Mouse (Mus musculus): ENCODE data around the gene Mad2l2. TPM values are rescaled to one million over a fixed set of nuclear protein-coding genes. Genes with fewer than 3 reads are reported as not detected.

Mad2l2 gene
- polyA plus RNA-seq, 1 experiment, result 28.7 TPM

DNA sequence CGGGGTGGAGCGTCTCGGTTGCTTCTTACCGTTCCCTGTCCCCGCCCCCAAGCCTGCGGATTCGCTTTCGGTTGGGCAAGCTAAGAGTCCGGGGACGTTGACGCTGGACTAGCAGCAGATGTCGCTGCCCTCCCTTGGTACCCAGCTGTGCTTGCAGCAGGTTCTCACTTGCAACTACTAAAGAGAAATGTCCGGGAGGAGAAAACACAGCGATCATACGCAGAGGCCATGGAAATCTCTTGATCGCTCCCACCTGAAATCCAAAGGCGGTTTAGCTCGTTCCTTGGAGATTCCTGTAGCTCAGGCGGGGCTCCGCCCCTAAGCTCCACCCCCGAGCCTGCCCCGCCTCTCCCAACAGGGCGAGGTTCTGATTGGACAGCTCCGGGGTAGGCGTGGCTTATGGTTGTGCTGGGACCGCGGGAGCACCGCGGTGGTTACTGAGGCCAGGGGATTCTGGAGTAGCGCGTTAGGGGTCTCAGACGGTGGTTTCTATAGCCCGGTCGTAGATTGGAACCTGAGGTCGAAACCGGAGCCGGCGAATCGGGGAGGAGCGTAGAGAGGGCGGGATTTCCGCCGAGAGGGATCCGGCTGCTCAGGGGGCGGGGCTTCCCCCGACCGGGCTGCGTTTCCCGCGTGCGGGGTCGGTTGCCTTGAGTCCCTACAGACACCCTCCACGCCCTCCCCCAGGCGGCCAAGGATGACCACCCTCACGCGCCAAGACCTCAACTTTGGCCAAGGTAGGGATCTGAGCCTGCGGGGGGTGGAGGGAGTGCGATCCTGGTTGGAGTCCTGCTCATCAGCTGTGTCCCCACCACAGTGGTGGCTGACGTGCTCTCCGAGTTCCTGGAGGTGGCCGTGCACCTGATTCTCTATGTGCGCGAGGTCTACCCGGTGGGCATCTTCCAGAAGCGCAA lies 10.2 kb downstream of the Mad2l2 start:
- peak; percentile 93 for DNase-seq (ENCODE audit: low spot score)

- no peak for DNase-seq (ENCODE audit: low spot score)
Observed at GRCm38 (mm10) chr4:148143721-148144120, 13.5 kb downstream of the Mad2l2 start.

DNA sequence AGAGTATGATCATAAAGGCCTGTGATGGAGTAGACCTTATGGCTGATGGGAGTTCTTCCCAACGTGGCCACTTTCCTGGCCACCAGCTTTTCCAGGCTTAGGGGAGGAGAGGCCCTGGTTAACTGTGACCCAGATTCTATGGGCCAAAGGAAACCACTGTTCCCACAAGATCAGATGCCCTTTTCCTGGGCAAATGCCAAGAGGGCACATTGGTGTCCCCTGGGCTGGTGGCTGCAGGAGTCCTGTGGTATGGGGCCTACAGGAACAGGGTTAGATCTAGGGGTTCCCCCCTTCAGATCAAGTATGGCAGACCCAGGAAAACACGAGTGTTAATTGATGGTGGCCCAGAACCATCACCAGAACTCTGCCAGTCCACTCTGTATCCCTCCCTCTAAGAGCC lies 17.5 kb downstream of the Mad2l2 start:
- no peak for DNase-seq (ENCODE audit: low spot score)

- DNase-seq (ENCODE audit: low spot score), result no peak
Observed at GRCm38 (mm10) chr4:148149540-148149939, 19.4 kb downstream of the Mad2l2 start.

DNA sequence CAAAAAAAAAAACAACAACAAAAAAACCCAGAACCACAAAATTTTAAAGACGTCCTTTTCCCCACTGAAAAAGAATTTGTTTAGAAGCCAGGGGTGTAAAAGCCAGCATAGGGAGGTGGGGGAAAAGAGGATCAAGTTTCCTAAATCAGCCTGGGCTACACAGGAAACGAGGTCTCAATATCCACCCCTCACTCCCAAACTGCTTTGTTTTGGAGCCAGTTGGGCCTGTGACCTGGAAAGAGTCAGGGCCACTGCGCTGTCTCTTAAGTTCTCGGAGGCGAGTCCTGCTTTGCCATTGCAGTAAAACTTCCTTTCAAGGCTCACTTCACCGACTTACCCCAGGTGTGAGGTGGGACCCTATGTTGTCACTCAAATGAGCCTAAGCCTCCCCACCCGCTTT lies 20.1 kb downstream of the Mad2l2 start:
- no peak for DNase-seq (ENCODE audit: low spot score)

DNA sequence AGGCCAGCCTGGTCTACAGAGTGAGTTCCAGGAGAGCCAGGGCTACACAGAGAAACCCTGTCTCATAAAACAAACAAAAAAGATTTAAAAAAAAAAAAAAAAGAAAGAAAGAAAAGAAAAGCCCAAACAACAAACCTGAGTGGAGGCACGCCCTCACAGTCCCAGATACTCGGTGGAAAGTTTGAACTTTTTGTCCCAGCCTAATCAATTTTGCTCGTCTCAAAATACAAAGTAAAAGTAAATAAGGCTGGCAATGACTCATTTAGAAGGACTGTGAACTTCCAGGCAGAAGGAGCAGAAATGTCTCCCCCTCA lies 20.7 kb downstream of the Mad2l2 start:
- DNase-seq (ENCODE audit: low spot score), result no peak

DNA sequence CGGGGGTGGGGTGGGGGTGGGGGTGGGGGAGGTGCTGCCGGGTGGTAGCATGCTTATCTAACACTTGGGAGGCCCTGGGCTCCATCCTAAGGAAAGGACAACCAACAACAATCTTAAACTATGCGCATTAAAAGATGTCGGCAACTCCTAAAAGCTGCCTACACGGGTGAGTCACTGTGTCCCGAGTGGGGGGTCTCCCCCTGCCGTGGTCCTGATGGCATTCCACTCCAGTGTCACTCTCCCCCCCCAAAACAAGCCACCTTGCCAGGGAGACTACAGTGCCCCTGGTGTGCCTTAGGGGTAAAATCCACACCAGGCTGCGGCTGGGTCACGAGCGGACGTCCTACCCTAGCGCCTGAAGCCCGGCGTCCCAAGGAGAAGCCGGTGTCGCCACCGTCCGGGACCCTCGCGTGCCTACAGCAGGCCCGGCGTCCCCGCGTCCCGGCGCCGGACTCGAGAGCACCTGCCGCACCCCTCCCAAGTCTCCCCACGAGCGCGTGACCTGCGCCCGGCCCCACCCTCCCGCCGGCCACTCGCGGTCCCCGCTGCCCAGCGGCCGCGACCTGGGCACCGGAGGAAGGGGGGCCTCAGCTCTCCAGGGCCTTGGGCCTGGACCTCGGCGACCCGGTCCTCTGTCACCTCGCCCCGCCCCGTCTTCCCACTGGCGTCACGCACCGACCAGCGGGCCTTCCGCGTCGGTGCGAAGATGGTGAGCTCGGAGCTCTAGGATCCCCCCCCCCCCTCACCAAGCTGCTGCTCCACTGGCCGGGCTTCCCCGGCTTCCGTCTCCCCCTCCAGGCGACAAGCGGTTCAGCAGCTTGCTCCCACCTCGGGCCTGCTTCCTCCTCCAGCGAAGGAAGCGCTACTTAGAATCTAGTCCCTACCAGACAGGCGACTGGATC lies 21.3 kb downstream of the Mad2l2 start, which contains the start of gene Fbxo6:
Gene Fbxo6, minus strand, starts transcription at position 874 of the 902 bp plus-strand sequence.
- peak; percentile 82 for DNase-seq (ENCODE audit: low spot score)

GRCm38 (mm10) chr4:148152547-148152946 lies 22.4 kb downstream of the Mad2l2 start:
- DNase-seq (ENCODE audit: low spot score), result no peak

DNA sequence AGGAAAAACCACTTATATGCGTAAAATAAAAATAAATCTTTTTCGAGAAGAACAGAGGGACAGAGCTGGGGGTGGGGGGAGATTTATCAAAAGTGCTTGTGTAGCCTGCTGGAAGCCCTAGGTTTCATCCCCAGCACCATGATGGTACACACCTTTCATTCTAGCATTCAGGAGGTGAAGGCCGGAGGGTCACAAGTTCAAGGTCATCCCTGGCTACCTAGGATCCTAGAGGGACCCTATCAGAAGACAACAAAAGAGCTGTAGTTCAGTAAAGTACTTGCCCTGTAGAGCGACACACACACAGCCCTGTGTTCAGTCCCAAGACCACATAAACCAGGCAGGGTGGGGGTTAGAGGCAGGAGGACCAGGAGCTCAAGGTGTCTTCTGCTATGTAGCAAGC lies 23.8 kb downstream of the Mad2l2 start:
- no peak for DNase-seq (ENCODE audit: low spot score)

GRCm38 (mm10) chr4:148154982-148155381 lies 24.8 kb downstream of the Mad2l2 start:
- no peak for DNase-seq (ENCODE audit: low spot score)

DNA sequence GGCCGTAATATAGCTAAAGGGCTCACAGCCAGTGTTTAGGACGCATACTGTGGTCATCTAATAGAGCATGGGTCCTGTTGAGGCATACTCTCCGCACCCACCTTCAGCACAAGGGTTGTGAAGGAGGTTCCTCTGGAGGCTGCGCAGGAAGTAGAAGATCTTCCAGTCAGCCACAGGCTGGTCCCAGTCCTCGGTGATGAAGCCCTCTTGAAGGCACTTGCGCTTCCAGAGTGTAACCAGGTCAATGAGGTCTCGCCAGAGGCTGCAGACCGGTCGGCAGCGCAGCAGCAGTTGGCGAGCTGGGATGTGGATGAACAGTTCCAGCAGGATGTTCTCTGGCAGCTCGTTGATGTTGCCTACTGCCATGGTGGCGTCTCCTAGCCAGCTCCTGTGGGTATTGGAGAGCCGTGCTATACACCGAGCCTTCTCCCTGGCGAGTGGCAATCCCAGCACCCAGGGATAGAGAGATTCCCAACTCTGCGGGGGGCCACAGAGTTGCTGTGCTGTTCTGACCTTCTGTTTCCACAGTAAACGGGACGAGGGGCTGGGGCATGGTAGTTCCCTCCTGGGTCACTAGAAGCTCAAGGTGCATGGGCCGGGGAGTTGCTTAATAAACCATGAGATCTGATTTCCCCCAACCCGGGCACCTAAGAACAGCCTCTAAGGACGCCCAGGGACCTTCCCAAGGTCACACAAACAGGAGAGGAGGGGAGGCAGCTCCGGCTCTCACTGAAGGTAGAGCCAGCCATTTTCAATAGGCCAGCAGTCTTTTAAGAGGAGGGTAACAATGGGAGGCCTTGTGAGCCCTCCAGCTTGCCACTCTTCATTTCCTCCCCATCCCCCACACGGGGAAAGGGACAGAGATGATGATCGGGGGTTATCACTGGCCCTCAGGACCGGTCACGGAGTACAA lies 28.5 kb downstream of the Mad2l2 start:
- no peak for DNase-seq (ENCODE audit: low spot score)

DNA sequence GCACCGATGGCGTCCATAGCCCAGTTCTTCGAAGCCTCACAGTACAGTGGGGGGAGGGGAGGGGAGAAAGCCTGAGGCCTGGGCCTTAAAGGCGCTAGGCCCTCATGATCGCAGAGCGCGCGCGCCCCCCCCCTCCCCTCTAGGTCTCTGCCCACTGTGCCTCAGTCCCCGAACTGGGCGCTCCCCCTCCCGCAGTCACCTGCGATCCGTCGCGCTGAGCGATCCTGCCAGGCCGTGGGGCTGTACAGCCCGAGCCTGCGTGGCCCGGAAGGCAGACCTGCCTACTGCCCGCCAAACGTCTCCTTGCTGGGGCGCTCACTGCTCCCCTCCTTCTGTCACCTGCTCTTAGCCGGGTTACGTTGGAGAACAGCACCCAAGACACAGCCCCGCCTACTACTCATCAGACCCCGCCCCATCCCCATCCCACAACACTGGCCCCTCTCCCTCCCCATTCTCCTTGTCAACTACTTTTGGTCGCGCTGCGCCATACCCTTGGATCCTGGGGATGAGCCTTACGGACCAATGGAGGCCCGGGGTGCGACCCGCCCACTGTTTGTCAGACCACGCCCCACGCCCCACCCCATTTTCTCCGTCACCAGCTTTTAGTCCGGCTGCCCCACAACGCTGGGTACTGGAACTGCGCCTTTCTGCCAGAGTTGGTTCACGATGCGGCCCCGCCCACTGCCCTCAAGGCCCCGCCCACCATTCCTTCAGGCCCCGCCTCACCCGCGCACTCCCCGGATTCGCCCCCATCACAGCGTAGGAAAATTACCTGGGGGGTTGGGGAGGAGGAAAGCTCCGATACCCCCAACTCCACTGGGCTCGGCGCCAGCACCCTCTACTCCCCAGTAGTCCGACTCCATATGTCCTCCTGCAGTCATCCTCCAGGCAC lies 29.6 kb downstream of the Mad2l2 start:
- peak; percentile 77 for DNase-seq (ENCODE audit: low spot score)

DNA sequence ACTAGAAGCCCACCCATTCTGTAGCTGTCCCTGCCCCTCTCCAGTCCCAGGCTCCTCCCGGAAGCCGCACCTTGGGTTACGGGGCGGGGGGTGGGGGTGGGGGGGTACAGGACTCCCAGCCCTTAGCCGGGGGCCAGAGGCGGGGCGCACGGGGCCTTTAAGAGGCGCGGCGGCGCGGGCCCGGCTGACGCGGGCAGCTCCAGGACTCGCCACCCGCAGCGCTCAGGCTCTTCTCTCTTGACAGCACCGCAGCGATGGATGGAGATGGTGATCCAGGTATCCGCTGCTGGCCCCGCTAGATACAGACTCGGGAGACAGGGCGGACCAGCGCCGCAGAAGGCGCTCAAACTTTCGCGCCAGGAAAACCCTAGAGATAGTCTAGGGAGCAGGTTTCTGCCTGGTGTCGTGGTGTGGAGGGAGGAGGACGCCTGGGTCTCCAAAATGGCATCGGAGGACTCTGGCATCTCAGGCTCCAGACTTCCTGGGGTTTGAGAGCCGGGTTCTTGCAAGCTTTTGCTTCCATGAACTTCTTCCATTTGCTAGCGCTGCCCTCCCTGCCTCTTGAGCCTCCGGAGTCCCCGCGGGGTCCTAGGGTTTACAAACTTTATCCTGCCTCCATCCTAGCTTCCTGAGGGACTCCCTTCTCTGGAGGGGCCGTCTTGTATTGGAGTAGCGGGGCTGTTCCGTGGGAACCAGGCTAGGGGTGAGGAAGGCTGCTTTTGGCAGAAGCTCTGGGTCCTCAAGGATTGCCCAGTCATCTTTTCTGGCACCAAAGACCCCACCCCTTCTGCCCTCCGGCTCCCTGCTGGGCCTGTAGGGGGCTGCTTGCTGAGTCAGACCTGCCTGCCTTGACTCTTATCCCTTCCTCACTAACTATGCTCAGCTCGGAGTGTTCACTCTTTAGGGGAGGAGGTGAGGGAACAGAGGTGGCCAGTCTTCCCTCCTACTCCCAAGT lies 30.5 kb downstream of the Mad2l2 start, which contains the start of the genes Fbxo44 and Fbxo2:
Gene Fbxo44, minus strand, starts transcription at position 47 of the 955 bp plus-strand sequence.
Gene Fbxo2, plus strand, starts transcription at position 186 of the 955 bp plus-strand sequence.
- DNase-seq (ENCODE audit: low spot score), result no peak

DNA sequence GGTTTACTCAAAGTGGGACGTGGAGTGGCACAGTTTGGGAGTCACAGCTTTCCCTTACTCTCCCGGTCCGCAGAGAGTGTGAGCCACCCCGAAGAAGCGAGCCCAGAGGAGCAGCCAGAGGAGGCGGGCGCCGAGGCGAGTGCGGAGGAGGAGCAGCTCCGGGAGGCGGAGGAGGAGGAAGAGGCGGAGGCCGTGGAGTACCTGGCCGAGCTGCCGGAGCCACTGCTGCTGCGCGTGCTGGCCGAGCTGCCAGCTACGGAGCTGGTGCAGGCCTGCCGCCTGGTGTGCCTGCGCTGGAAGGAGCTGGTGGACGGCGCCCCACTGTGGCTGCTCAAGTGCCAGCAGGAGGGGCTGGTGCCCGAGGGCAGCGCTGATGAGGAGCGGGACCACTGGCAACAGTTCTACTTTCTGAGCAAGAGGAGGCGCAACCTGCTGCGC lies 33.8 kb downstream of the Mad2l2 start:
- DNase-seq (ENCODE audit: low spot score), result peak; percentile 66

DNA sequence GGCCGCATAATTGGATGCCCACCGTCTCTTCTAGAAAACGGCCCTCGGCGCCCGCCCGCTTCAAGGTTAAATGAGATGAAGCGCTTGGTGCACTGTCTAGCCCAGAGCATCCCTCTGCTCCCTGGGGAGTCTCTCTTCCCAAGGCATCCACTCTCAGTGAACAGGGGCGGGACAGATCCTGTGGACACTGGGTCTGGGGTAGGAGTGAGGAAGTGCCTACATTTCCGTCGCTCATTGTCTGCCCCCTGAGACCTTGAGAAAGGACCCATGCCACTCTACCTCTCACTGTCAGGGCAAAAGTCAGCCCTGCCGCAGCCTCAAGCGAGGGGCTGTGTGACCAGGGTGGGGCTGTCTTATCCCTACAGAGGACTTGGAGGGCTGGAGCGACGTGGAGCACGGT lies 34.3 kb downstream of the Mad2l2 start:
- DNase-seq (ENCODE audit: low spot score), result no peak

- no peak for DNase-seq (ENCODE audit: low spot score)
Observed at GRCm38 (mm10) chr4:148165551-148165950, 35.4 kb downstream of the Mad2l2 start.

DNA sequence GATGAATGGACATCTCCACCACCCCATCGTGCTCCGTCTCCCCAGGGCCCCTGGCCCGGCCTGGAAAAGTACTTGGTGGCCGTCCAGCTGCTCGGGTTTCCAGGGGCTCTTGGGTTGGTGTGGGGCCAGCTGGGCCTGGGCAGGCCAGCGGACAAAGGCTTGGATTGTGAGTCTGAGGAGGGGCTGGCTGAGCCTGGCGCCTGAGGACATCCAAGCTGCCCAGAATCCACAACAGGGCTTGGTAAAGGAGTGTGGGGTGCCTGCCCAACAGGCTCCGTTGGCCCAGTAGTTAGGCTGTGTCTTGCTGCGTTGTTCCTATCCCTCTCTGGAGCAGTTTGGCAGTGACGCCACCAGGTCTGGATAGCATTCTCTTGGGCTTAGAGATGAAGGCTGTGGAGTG lies 36.2 kb downstream of the Mad2l2 start:
- no peak for DNase-seq (ENCODE audit: low spot score)

DNA sequence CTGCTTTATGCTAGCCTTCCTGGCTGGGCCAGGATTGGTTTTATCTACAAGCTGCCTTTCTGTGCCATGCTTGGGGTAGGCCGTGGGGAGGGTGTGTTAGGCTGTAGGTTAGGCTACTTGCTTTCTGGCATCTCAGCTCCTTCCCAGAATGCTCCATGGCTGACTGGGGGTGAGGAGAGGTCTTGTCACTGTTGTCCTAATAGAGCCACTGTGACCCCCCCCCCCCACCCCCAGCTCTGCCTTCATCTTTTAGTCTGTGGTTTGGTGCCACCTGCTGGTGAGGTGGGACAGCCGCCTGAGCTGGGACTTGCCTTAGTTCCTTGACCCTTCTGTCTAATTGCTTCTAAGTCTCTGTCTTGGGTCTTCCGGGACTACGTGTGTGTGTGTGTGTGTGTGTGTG lies 36.8 kb downstream of the Mad2l2 start:
- no peak for DNase-seq (ENCODE audit: low spot score)

- no peak for DNase-seq (ENCODE audit: low spot score)
Observed at GRCm38 (mm10) chr4:148168287-148168686, 38.1 kb downstream of the Mad2l2 start.

All from urinary bladder, adult 2 months (tissue).